Mouse (Mus musculus): Measurements from ENCODE around the gene Zbtb22.
A peak's percentile ranks its signal among the peaks of the same experiment; 100 is the strongest.

- TF ChIP-seq CTCF (IDR thresholded peaks at IDR 0.05; ENCODE audit: control insufficient read depth, insufficient read depth, low read length) (no peak), POLR2A (IDR thresholded peaks at IDR 0.05; ENCODE audit: borderline replicate concordance, control insufficient read depth, low read depth, low read length) (peak; percentile 17; the same call in 1 of the 2 replicates)
These were observed 1.3 kb downstream of the Zbtb22 start for GRCm38 (mm10) chr17:33916847-33917655.
